Mouse (Mus musculus) myocyte (in vitro differentiated cells): Measurements from ENCODE around the gene Usp29.

Experiments used
- CEBPB ChIP-seq: IDR thresholded peaks from 2 replicates; pipeline ENCODE4 v1.6.1; 2011; ENCODE audit warnings: mild to moderate bottlenecking, moderate library complexity; ENCODE audit not compliant: poor library complexity, insufficient read depth, severe bottlenecking
- E2F4 ChIP-seq: IDR thresholded peaks from one replicate; pipeline ENCODE4 v1.6.1; 2011; ENCODE audit warnings: mild to moderate bottlenecking, control low read depth, moderate library complexity; ENCODE audit not compliant: insufficient read depth
- MAX ChIP-seq: IDR thresholded peaks from one replicate; pipeline ENCODE4 v1.6.1; 2011; ENCODE audit warnings: low read depth, mild to moderate bottlenecking, control low read depth
- MYOD1 ChIP-seq, 3 experiments: IDR thresholded peaks; one replicate each; pipeline ENCODE4 v1.6.1; 2011; ENCODE audit warnings: control low read depth in 2 of 3, low read depth in 2 of 3, mild to moderate bottlenecking in 2 of 3, moderate library complexity in 1 of 3; ENCODE audit not compliant: insufficient read length in 2 of 3, control insufficient read depth in 1 of 3
- POLR2A ChIP-seq: IDR thresholded peaks from one replicate; pipeline ENCODE4 v1.6.1; 2011; ENCODE audit warnings: low read depth, mild to moderate bottlenecking, control low read depth, moderate library complexity; ENCODE audit not compliant: insufficient read length
- POLR2AphosphoS2 ChIP-seq: IDR thresholded peaks from one replicate; pipeline ENCODE4 v1.6.1; 2011; ENCODE audit warnings: low read depth, control low read depth; ENCODE audit not compliant: insufficient read length
- TCF12 ChIP-seq: IDR thresholded peaks from one replicate; pipeline ENCODE4 v1.6.1; 2011; ENCODE audit warnings: mild to moderate bottlenecking, control low read depth; ENCODE audit not compliant: poor library complexity, insufficient read depth, severe bottlenecking
- TCF3 ChIP-seq: IDR thresholded peaks from one replicate; pipeline ENCODE4 v1.6.1; 2011; ENCODE audit warnings: low read depth, control low read depth; ENCODE audit not compliant: insufficient read length
- USF1 ChIP-seq: IDR thresholded peaks from one replicate; pipeline ENCODE4 v1.6.1; 2011; ENCODE audit warnings: low read depth, mild to moderate bottlenecking, control low read depth, moderate library complexity

DNA sequence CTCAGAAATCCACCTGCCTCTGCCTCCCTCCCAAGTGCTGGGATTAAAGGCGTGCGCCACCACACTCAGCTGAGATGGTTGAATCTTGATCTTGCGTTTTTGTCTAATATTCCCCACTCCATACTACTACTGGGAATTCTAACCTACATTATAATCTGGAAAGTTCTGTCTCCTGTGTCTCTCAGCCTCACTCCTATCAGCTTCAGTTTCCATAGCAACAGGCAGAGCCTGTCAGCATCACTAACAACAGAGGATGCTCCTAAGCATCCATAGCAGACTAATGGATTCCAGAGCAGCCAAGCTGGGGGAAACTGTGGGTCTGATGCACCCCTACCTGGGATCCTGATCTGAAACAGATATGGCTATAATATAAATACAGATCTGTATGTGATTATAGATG, 193.1 kb downstream of the Usp29 start:
- TF ChIP-seq MYOD1 (IDR thresholded peaks at IDR 0.05; ENCODE audit: control insufficient read depth in 1 of 3, insufficient read length in 2 of 3, low read depth in 2 of 3), result no peak
- TF ChIP-seq POLR2A, result no peak
- TF ChIP-seq TCF12, result no peak
- no peak for TF ChIP-seq MAX
- no peak for TF ChIP-seq TCF3
- TF ChIP-seq E2F4, result no peak
- TF ChIP-seq POLR2AphosphoS2, result no peak
- no peak for TF ChIP-seq USF1
- no peak for TF ChIP-seq CEBPB
